Mouse (Mus musculus) layer of hippocampus, postnatal 14 days (tissue): ENCODE measurements at regions not wholly inside any gene's neighbourhood (a gene's known extent, or its start where the extent isn't known, plus 50 kb on each side); places are given as distances from the start of the nearest gene placed in this dataset.

ENCODE experiments used
- DNase-seq, 2 experiments: peaks; one replicate each; pipeline ENCODE4 v3.0.0; 2021 to 2022; ENCODE audit warnings: low spot score in 2 of 2, mixed read lengths in 1 of 2

- DNase-seq = no peak
Observed at GRCm38 (mm10) chr3:80422646-80423045, 380.0 kb downstream of the Gria2 start.
